Mouse (Mus musculus) lung, postnatal 0 days (tissue): ENCODE measurements around the gene Epb41l2. TPM values are rescaled to one million over a fixed set of nuclear protein-coding genes. Genes with fewer than 3 reads are reported as not detected.

ENCODE experiments used
- ATAC-seq: fragments of 200-750 bp; cut with Nextera tagmentation; 2 replicates; pipeline ENCODE4 v1.8.0; 2017; ENCODE audit warnings: moderate library complexity
- DNase-seq: peaks from one replicate; pipeline ENCODE4 v3.0.0-alpha.2; 2016; ENCODE audit warnings: low spot score
- H3K27ac ChIP-seq: fragments of 300-500 bp; sonication (generic); 2 replicates; pipeline ENCODE4 v1.5.1; 2014; ENCODE audit warnings: antibody characterized with exemption, mild to moderate bottlenecking, low read length, mixed read lengths
- H3K27me3 ChIP-seq: fragments of 300-500 bp; sonication (generic); replicated peaks from 2 replicates; pipeline ENCODE4 v1.6.1; 2014; ENCODE audit warnings: low read length, mixed read lengths; ENCODE audit not compliant: insufficient read depth
- H3K36me3 ChIP-seq: fragments of 300-500 bp; sonication (generic); 2 replicates; pipeline ENCODE4 v1.6.1; 2014; ENCODE audit warnings: low read length, mixed read lengths; ENCODE audit not compliant: insufficient read depth
- H3K4me1 ChIP-seq: fragments of 300-500 bp; sonication (generic); 2 replicates; pipeline ENCODE4 v1.6.1; 2014; ENCODE audit warnings: antibody characterized with exemption, low read depth, low read length, mixed read lengths; ENCODE audit not compliant: insufficient read depth
- H3K4me2 ChIP-seq: fragments of 300-500 bp; sonication (generic); replicated peaks from 2 replicates; pipeline ENCODE4 v1.6.1; 2014; ENCODE audit warnings: low read depth, mild to moderate bottlenecking, low read length, moderate library complexity, mixed read lengths
- H3K4me3 ChIP-seq: fragments of 300-500 bp; sonication (generic); 2 replicates; pipeline ENCODE4 v1.5.1; 2014; ENCODE audit warnings: low read depth, low read length
- H3K9ac ChIP-seq: fragments of 300-500 bp; sonication (generic); replicated peaks from 2 replicates; pipeline ENCODE4 v1.6.1; 2014; ENCODE audit warnings: low read depth, mild to moderate bottlenecking
- H3K9me3 ChIP-seq: fragments of 300-500 bp; sonication (generic); 2 replicates; pipeline ENCODE4 v1.6.1; 2016; ENCODE audit warnings: low read length, mixed read lengths
- CTCF ChIP-seq: IDR thresholded peaks from 2 replicates; pipeline ENCODE4 v1.5.1; 2016; ENCODE audit warnings: antibody characterized with exemption, mild to moderate bottlenecking
- EP300 ChIP-seq: IDR thresholded peaks from 2 replicates; pipeline ENCODE4 v1.6.1; 2016; ENCODE audit warnings: antibody characterized with exemption, mild to moderate bottlenecking, control low read depth
- WGBS: fragments of 180-500 bp; shearing (Covaris S2); extraction: QIAGEN DNeasy Blood & Tissue Kit; methylation state at CpG from one replicate; pipeline ENCODE4 v1.1.7; 2014; 5-methylcytosine and 5-hydroxymethylcytosine counted together
- polyA plus RNA-seq: library from polyadenylated mRNA; unstranded; fragments of >200 nt; fragmentation: Nextera tagmentation; extraction: Ambion mirVana; gene quantifications from 2 replicates; pipeline ENCODE4 v1.2.1, GENCODE M21; 2015

The Epb41l2 gene
- polyA plus RNA-seq, 1 experiment from 2014 or later, result 48.2 TPM

GRCm38 (mm10) chr10:25392786-25393185 is 33.2 kb downstream of the Epb41l2 start:
- Histone ChIP-seq H3K27me3 (no peaks in the 10 kb centered on the region), H3K4me2 (no peak overlapping the region), H3K27ac (no peak overlapping the region; the same call in 1 of the 2 replicates), H3K9me3 (no peaks in the 10 kb centered on the region), H3K36me3 (no peaks in the 10 kb centered on the region), H3K9ac (no peak overlapping the region), H3K4me1 (peaks cover 3% of the 10 kb centered on the region; the same call in 1 of the 2 replicates), H3K4me3 (no peak overlapping the region)
- peak; percentile 27; the same call in 1 of the 2 replicates for ATAC-seq
- DNase-seq, result peak; percentile 57
- TF ChIP-seq CTCF, result no peak
- TF ChIP-seq EP300, result no peak
- 65% methylated on average over 7 of the region's 7 CpGs for WGBS

GRCm38 (mm10) chr10:25393721-25394120 is 34.1 kb downstream of the Epb41l2 start:
- Histone ChIP-seq H3K27ac (no peak overlapping the region; the same call in 1 of the 2 replicates), H3K9me3 (no peaks in the 10 kb centered on the region), H3K4me3 (no peak overlapping the region), H3K4me2 (no peak overlapping the region), H3K9ac (no peak overlapping the region), H3K36me3 (no peaks in the 10 kb centered on the region), H3K4me1 (peaks cover 3% of the 10 kb centered on the region; the same call in 1 of the 2 replicates), H3K27me3 (no peaks in the 10 kb centered on the region)
- 33% methylated on average over 1 of the region's 1 CpGs for WGBS
- ATAC-seq (peak; percentile 52), DNase-seq (peak; percentile 35)
- TF ChIP-seq EP300, result 0 out of 2 replicates have a peak, but pooled peaks have one; percentile 37
- no peak for TF ChIP-seq CTCF

GRCm38 (mm10) chr10:25395236-25395886 is 35.8 kb downstream of the Epb41l2 start:
- ATAC-seq (peak; percentile 56), DNase-seq (peak; percentile 51)
- no peak overlapping the region for H3K4me2 ChIP-seq
- no peak overlapping the region for H3K27ac ChIP-seq
- H3K27me3 ChIP-seq, result no peaks in the 10 kb centered on the region
- H3K4me1 ChIP-seq, result peaks cover 3% of the 10 kb centered on the region; the same call in 1 of the 2 replicates
- WGBS, result 67% methylated on average over 5 of the region's 5 CpGs
- H3K36me3 ChIP-seq, result no peaks in the 10 kb centered on the region
- H3K4me3 ChIP-seq, result no peak overlapping the region
- TF ChIP-seq CTCF (peak; percentile 25), EP300 (peak; percentile 49; the same call in 1 of the 2 replicates)
- no peak overlapping the region for H3K9ac ChIP-seq
- no peaks in the 10 kb centered on the region for H3K9me3 ChIP-seq

GRCm38 (mm10) chr10:25396859-25397258 is 37.3 kb downstream of the Epb41l2 start:
- ATAC-seq, result no peak
- Histone ChIP-seq H3K4me2 (no peak overlapping the region), H3K4me3 (no peak overlapping the region), H3K27me3 (no peaks in the 10 kb centered on the region), H3K9me3 (no peaks in the 10 kb centered on the region), H3K36me3 (no peaks in the 10 kb centered on the region), H3K9ac (no peak overlapping the region), H3K4me1 (peaks cover 3% of the 10 kb centered on the region; the same call in 1 of the 2 replicates), H3K27ac (no peak overlapping the region)
- 66% methylated on average over 3 of the region's 3 CpGs for WGBS
- no peak for TF ChIP-seq CTCF
- TF ChIP-seq EP300, result no peak
- DNase-seq, result no peak

GRCm38 (mm10) chr10:25397767-25398690 is 38.4 kb downstream of the Epb41l2 start:
- Histone ChIP-seq H3K36me3 (no peaks in the 10 kb centered on the region), H3K27ac (no peak overlapping the region), H3K9me3 (no peaks in the 10 kb centered on the region), H3K4me1 (peaks cover 3% of the 10 kb centered on the region; the same call in 1 of the 2 replicates), H3K4me2 (no peak overlapping the region), H3K9ac (no peak overlapping the region), H3K4me3 (no peak overlapping the region), H3K27me3 (no peaks in the 10 kb centered on the region)
- WGBS, result 47% methylated on average over 14 of the region's 14 CpGs
- DNase-seq, result no peak
- TF ChIP-seq EP300, result no peak
- TF ChIP-seq CTCF, result no peak
- no peak for ATAC-seq

- H3K9ac ChIP-seq, result no peak overlapping the region
- no peak overlapping the region for H3K27ac ChIP-seq
- H3K4me1 ChIP-seq, result peaks cover 9% of the 10 kb centered on the region; the same call in 1 of the 2 replicates
- WGBS, result 92% methylated on average over 4 of the region's 4 CpGs
- TF ChIP-seq EP300 (no peak), CTCF (no peak)
- no peak overlapping the region for H3K4me2 ChIP-seq
- H3K4me3 ChIP-seq, result no peak overlapping the region
- H3K27me3 ChIP-seq, result no peaks in the 10 kb centered on the region
- DNase-seq, result no peak
- H3K36me3 ChIP-seq, result no peaks in the 10 kb centered on the region
- ATAC-seq, result no peak
- no peaks in the 10 kb centered on the region for H3K9me3 ChIP-seq
Measured at GRCm38 (mm10) chr10:25399016-25399415, 39.4 kb downstream of the Epb41l2 start.
